Mouse (Mus musculus): Measurements from ENCODE around the gene Ino80e.

Ino80e gene

GRCm38 (mm10) chr7:126855641-126856040, 6.5 kb downstream of the Ino80e start:
- no peak for DNase-seq

GRCm38 (mm10) chr7:126853454-126853853, 8.7 kb downstream of the Ino80e start:
- DNase-seq, result no peak

GRCm38 (mm10) chr7:126851192-126851591, 11.0 kb downstream of the Ino80e start:
- no peak for DNase-seq

GRCm38 (mm10) chr7:126850161-126850560, 12.0 kb downstream of the Ino80e start:
- no peak for DNase-seq

- peak; percentile 54 for DNase-seq
Observed at GRCm38 (mm10) chr7:126848794-126849193, 13.4 kb downstream of the Ino80e start.

GRCm38 (mm10) chr7:126847421-126848398, 14.5 kb downstream of the Ino80e start:
- DNase-seq, result no peak

GRCm38 (mm10) chr7:126847116-126847420, 15.1 kb downstream of the Ino80e start, which contains the start of gene Doc2a:
Gene Doc2a (plus strand): TSS chr7:126847416.
- no peak for DNase-seq

GRCm38 (mm10) chr7:126845516-126845915, 16.7 kb downstream of the Ino80e start:
- DNase-seq, result no peak

GRCm38 (mm10) chr7:126843276-126843675, 18.9 kb downstream of the Ino80e start:
- DNase-seq, result no peak

GRCm38 (mm10) chr7:126833294-126833693, 28.9 kb downstream of the Ino80e start:
- no peak for DNase-seq

- peak; percentile 68 for DNase-seq
Observed at GRCm38 (mm10) chr7:126832036-126832598, 30.1 kb downstream of the Ino80e start.

- DNase-seq, result no peak
Observed at GRCm38 (mm10) chr7:126831539-126831938, 30.6 kb downstream of the Ino80e start, which contains the start of gene 4930451I11Rik. Gene 4930451I11Rik (minus strand): TSS chr7:126831639.

GRCm38 (mm10) chr7:126825952-126826351, 36.2 kb downstream of the Ino80e start:
- no peak for DNase-seq

GRCm38 (mm10) chr7:126825403-126825802, 36.8 kb downstream of the Ino80e start:
- no peak for DNase-seq

- no peak for DNase-seq
Observed at GRCm38 (mm10) chr7:126823940-126824339, 38.2 kb downstream of the Ino80e start.

GRCm38 (mm10) chr7:126823202-126823711, 38.9 kb downstream of the Ino80e start:
- no peak for DNase-seq

- DNase-seq, result no peak
Observed at GRCm38 (mm10) chr7:126822741-126823140, 39.4 kb downstream of the Ino80e start.

- DNase-seq, result peak; percentile 66
Observed at GRCm38 (mm10) chr7:126821835-126822511, 40.2 kb downstream of the Ino80e start.

- no peak for DNase-seq
Observed at GRCm38 (mm10) chr7:126818818-126819217, 43.4 kb downstream of the Ino80e start.

GRCm38 (mm10) chr7:126817595-126817994, 44.6 kb downstream of the Ino80e start:
- no peak for DNase-seq

- no peak for DNase-seq
Observed at GRCm38 (mm10) chr7:126816494-126816893, 45.7 kb downstream of the Ino80e start.

GRCm38 (mm10) chr7:126815726-126816222, 46.4 kb downstream of the Ino80e start:
- no peak for DNase-seq

GRCm38 (mm10) chr7:126809723-126810369, 52.3 kb downstream of the Ino80e start:
- no peak for DNase-seq

All from layer of hippocampus, adult 9-11 months (tissue).